Mouse (Mus musculus): ENCODE results near the gene Gfra4.

GRCm38 (mm10) chr2:131072536-131072935, 29.6 kb upstream of the Gfra4 start:
- no peak for TF ChIP-seq CTCF (IDR thresholded peaks at IDR 0.05; ENCODE audit: low read depth, low read length)
- no peak for TF ChIP-seq POLR2A (IDR thresholded peaks at IDR 0.05; ENCODE audit: insufficient read depth, low read length)

All from ES-Bruce4 (cell line).